Mouse (Mus musculus): ENCODE measurements around the gene Grcc10.

Grcc10 gene

DNA sequence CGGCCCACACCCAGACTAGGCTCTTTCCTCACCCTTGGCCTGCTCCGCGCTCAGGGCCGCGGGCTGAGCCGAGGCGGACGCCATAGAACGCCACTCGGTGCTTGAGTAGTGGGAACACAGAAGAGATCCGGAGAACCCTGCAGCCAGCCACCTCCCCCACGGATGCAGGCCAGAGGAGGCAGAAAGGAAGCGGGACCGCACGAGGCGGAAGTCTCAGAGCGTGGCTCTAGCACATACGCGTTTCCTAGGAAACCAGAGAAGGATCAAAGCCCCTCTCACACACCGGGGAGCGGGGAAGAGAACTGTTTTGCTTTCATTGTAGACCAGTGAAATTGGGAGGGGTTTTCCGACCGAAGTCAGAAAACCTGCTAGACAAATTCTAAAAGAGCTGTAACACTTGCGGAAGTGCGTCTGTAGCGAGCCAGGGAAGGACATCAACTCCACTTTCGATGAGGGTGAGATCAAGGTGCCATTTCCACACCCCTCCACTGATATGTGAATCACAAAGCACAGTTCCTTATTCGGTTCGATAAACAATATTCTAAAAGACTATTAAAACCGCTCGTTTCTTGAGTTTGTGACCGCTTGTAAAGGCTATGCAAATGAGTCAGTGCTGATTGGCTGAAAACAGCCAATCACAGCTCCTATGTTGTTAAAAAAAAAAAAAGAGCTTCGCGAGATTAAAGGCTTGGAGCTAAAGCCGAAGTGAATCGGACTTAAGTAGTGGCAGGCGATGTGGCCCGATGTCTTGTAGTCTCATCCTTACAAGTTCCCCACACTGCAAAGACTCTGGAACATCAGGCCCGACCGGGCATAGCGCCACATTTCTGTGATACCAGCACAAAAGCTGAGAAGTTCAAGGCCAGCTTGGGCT is at the start of gene Grcc10:
Grcc10 (minus strand) TSS at position 487 of the 874 bp plus-strand sequence.
- in situ Hi-C loops (cut with MseI, MboI) = no loop called here

DNA sequence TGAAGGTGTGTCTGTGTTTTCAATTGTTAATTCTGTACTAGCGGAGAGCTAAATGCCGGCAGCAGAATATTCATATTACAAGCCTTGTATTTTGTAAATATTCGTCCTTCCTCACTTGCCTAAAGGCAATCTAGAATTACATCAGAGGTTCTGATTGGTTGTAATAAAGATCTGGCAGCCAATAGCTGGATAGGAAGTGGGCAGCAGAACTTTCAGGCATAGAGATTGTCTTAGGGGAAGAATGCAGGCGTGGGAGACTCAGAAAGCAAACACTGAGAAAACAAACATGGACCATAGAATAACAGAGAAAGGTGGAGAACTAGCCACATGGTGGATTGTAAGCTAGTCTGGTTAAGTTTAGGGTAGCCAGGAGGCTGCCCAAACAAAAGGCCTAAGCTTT is 48.9 kb upstream of the Grcc10 start:
- in situ Hi-C loops (cut with MseI, MboI) = no loop called here

DNA sequence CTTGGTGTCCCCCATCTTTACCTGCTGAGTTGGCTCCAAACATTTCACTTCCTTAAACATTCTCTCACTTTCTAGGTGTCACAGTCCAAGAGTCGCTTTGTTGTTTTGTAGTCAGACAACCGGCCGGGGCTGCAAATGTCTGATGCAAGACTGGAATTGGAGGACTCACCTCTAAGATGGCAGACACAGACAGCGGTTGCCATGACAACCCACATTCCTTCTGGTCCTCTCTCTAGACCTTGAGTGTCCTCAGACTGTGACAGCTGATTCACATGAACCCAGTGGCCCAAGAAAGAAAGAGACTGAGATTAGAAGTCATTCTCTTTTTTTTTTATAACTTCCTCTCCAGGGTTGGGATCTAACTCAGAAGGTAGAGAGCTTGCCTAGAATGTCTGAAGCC is 48.3 kb upstream of the Grcc10 start:
- in situ Hi-C loops (cut with MseI, MboI) = no loop called here

- in situ Hi-C loops (cut with MseI, MboI) = no loop called here
These were observed 46.5 kb upstream of the Grcc10 start for GRCm38 (mm10) chr6:124787722-124788121.

- in situ Hi-C loops (cut with MseI, MboI) = no loop called here
These were observed 45.7 kb upstream of the Grcc10 start for GRCm38 (mm10) chr6:124786756-124787420.

GRCm38 (mm10) chr6:124782436-124782835 is 41.3 kb upstream of the Grcc10 start:
- in situ Hi-C loops (cut with MseI, MboI) = no loop called here

GRCm38 (mm10) chr6:124780917-124781316 is 39.7 kb upstream of the Grcc10 start:
- in situ Hi-C loops (cut with MseI, MboI) = no loop called here

GRCm38 (mm10) chr6:124779984-124780416 is 38.8 kb upstream of the Grcc10 start:
- in situ Hi-C loops (cut with MseI, MboI) = no loop called here

- in situ Hi-C loops (cut with MseI, MboI) = no loop called here
These were observed 38.2 kb upstream of the Grcc10 start, which contains the start of gene Lrrc23 for GRCm38 (mm10) chr6:124779222-124779983. Gene Lrrc23, minus strand, starts transcription at chr6:124779727.

DNA sequence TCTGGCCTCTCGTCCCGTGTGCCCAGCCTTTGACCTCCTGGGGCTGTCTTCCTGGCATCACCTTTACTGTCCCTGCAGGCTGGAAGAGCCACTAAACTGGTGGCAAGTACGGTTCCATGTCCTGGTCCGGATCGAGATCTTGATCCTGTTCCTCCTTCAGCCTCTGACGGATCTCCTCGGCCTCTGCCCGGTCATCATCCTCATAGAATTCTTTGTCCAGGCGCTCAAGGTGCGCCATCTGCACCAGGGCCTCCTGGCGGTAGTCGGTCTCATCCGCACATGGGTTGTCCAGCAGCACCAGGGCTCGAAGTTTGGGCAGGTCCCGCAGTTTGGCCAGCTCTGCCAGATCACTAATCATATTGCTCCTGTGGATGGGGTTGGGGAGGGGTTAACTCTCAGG is 29.3 kb upstream of the Grcc10 start:
- in situ Hi-C loops (cut with MseI, MboI) = no loop called here

- in situ Hi-C loops (cut with MseI, MboI) = no loop called here
These were observed 28.8 kb upstream of the Grcc10 start for GRCm38 (mm10) chr6:124770013-124770412.

GRCm38 (mm10) chr6:124769101-124769765 is 28.1 kb upstream of the Grcc10 start, which contains the start of gene Eno2:
Gene Eno2, minus strand, starts transcription at chr6:124769673.
- in situ Hi-C loops (cut with MseI, MboI) = no loop called here

- in situ Hi-C loops (cut with MseI, MboI) = no loop called here
These were observed 27.5 kb upstream of the Grcc10 start for GRCm38 (mm10) chr6:124768704-124769044.

DNA sequence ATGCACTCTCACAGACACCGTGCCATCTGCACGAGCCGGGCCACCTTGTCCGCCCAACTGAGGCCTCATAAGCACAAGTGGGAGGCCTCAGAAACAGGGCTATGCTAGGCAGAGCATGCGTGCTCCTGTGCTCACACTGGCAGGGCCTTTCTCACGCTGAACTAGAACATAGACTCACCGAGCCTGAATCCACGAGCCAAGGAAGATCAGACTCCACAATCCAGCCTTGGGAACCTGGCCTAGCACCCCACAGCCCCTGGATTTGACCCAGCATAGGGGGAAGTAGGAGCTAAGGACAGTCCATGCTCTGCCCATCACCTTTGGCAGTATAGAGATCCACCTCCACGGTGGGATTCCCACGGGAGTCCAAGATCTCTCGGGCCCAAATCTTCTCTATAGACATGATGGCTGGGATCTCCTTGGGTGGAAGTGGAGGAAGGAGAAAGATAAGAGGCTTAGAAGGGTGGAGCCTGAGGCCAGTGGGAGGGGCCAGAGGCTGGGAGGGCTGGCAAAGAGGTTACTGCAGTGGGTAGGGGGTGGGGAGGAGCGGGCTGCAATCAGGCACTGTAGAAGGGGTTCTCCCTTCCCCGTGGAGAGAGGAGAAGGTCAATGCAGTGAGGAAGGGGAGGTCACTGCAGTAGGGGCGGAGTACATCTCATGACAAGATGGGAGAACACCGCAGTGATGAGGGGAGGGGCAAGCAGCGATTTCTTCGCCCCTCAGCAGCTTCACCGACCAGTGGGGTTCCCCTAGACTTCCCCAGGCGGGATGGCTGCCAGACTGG is 26.9 kb upstream of the Grcc10 start:
- in situ Hi-C loops (cut with MseI, MboI) = no loop called here

DNA sequence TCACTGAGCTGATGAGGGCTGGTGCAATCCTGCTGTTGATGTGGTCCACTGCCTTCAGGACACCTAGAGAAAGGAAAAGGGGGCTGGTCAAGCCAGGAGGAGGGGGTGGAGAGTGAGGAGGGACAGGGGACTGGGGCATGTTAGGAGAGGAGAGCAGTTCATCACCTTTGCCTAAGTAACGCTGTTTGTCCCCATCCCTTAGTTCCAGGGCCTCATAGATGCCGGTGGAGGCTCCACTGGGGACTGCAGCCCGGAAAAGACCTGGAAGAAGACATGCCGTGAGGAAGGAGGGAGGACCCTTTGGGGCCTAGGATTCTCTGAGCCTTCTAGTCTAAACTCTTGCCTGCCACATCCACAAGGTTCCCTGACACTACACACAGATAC is 26.4 kb upstream of the Grcc10 start:
- in situ Hi-C loops (cut with MseI, MboI) = no loop called here

- in situ Hi-C loops (cut with MseI, MboI) = no loop called here
These were observed 24.8 kb upstream of the Grcc10 start for GRCm38 (mm10) chr6:124765951-124766350.

GRCm38 (mm10) chr6:124759259-124759658 is 18.1 kb upstream of the Grcc10 start:
- in situ Hi-C loops (cut with MseI, MboI) = no loop called here

GRCm38 (mm10) chr6:124758849-124759232 is 17.7 kb upstream of the Grcc10 start:
- in situ Hi-C loops (cut with MseI, MboI) = no loop called here

GRCm38 (mm10) chr6:124757909-124758848 is 17.0 kb upstream of the Grcc10 start:
- in situ Hi-C loops (cut with MseI, MboI) = no loop called here

Data from mouse trophoblast stem cell (cell line).